Mouse (Mus musculus): ENCODE measurements around the gene Retreg1. TPM values are rescaled to one million over a fixed set of nuclear protein-coding genes. Genes with fewer than 3 reads are reported as not detected.

Gene Retreg1
- total and polyA plus RNA-seq, 3 experiments, result 17.5 to 28.7 (median 19.0) TPM

GRCm38 (mm10) chr15:26021721-26022120 is 178.7 kb downstream of the Retreg1 start:
- Histone ChIP-seq H3K79me2 (replicated peaks; ENCODE audit: control insufficient read depth, extremely low read depth, insufficient read depth, poor library complexity, severe bottlenecking) (no peaks in the 10 kb centered on the region), H3K4me1 (ENCODE audit: control insufficient read depth in 1 of 2, insufficient read depth in 2 of 2) (peaks cover 0 to 9% of the 10 kb centered on the region in 2 experiments; a peak in 2 of 4 replicates), H3K27ac (ENCODE audit: insufficient read depth, low read depth) (no peak overlapping the region), H3K4me3 (replicated peaks in 1 of 3; ENCODE audit: low read depth in 2 of 3, low read length in 2 of 3, poor library complexity in 1 of 3) (no peak overlapping the region), H3K4me2 (ENCODE audit: insufficient read depth, low read depth, poor library complexity, severe bottlenecking) (no peak overlapping the region), H3K9ac (ENCODE audit: insufficient read depth, low read depth) (no peak overlapping the region), H3K36me3 (replicated peaks in 1 of 2; ENCODE audit: control insufficient read depth in 1 of 2, insufficient read depth in 1 of 2, low read length in 1 of 2) (no peaks in the 10 kb centered on the region), H3K27me3 (replicated peaks) (no peaks in the 10 kb centered on the region), H3K9me3 (replicated peaks; ENCODE audit: low read length) (no peaks in the 10 kb centered on the region)
- TF ChIP-seq ETS1 (conservative IDR thresholded peaks at IDR 0.05; ENCODE audit: low read depth, low read length) (no peak), RAD21 (IDR thresholded peaks at IDR 0.05; ENCODE audit: low read depth, low read length) (no peak), EP300 (IDR thresholded peaks at IDR 0.05; ENCODE audit: low read length) (no peak), GABPA (IDR thresholded peaks at IDR 0.05; ENCODE audit: insufficient replicate concordance, low read depth, low read length) (no peak), CHD2 (IDR thresholded peaks at IDR 0.05; ENCODE audit: low read length) (no peak), E2F4 (IDR thresholded peaks at IDR 0.05; ENCODE audit: insufficient replicate concordance, low read depth, low read length) (no peak)
- in situ Hi-C loops (cut with MboI; ENCODE audit: low pct_ligation_motif_present, low pct_unique_long_range_greater_than_20kb, low sequenced_read_pairs), result no loop called here
- no peak for DNase-seq (ENCODE audit: extremely low read depth)
- dilution Hi-C loops (cut with MboI; ENCODE audit: extremely low pct_ligation_motif_present, extremely low pct_unique_long_range_greater_than_20kb, low sequenced_read_pairs), result no loop called here

DNA sequence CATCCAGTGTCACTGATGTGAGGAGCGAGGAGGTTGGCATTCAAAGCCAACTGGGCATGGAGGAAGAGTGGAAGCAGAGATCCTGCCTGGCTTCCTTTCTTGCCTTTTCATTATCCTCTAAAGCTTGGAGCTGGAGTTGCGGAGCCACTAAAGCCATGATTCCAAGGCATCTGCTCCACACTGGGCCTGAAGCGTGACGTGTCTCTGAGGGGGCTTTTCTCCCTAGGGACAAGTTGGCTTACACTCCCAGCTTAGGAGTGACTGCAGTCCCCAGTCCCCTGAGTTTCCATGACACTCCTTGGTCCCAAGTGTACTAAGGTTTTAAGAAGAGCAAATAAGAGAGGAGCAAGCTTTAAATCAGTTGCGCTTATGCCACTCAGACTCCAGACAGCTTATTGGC is 179.7 kb downstream of the Retreg1 start:
- H3K9me3 ChIP-seq (replicated peaks; ENCODE audit: low read length), result no peaks in the 10 kb centered on the region
- no peaks in the 10 kb centered on the region for H3K27me3 ChIP-seq (replicated peaks)
- TF ChIP-seq TCF12 (IDR thresholded peaks at IDR 0.05; ENCODE audit: low read depth, low read length), result no peak
- no peak for TF ChIP-seq POLR2AphosphoS2 (IDR thresholded peaks at IDR 0.05; ENCODE audit: low read depth, low read length)
- no peak for TF ChIP-seq JUND (conservative IDR thresholded peaks at IDR 0.05; ENCODE audit: low read depth, low read length)
- TF ChIP-seq ZNF384 (IDR thresholded peaks at IDR 0.05; ENCODE audit: low read depth, low read length), result no peak
- no peak for TF ChIP-seq MYC (IDR thresholded peaks at IDR 0.05; ENCODE audit: low read depth, low read length)
- TF ChIP-seq NRF1 (IDR thresholded peaks at IDR 0.05; ENCODE audit: low read depth, low read length), result no peak
- no peak for TF ChIP-seq SIN3A (IDR thresholded peaks at IDR 0.05; ENCODE audit: low read length)
- TF ChIP-seq MAFK (IDR thresholded peaks at IDR 0.05; ENCODE audit: insufficient replicate concordance, low read length), result no peak
- TF ChIP-seq CHD1 (IDR thresholded peaks at IDR 0.05; ENCODE audit: low read depth, low read length), result no peak
- no peak for TF ChIP-seq MAX (IDR thresholded peaks at IDR 0.05; ENCODE audit: low read length)
- TF ChIP-seq TBP (conservative IDR thresholded peaks at IDR 0.05; ENCODE audit: low read depth, low read length), result no peak
- TF ChIP-seq ZKSCAN1 (IDR thresholded peaks at IDR 0.05; ENCODE audit: borderline replicate concordance, low read depth, low read length), result no peak
- no peak for TF ChIP-seq IRF4 (IDR thresholded peaks at IDR 0.05; ENCODE audit: low read depth, low read length)
- no peak for TF ChIP-seq MAZ (IDR thresholded peaks at IDR 0.05; ENCODE audit: low read depth, low read length)
- TF ChIP-seq MEF2A (IDR thresholded peaks at IDR 0.05; ENCODE audit: borderline replicate concordance, low read depth, low read length), result no peak
- no peak for TF ChIP-seq UBTF (IDR thresholded peaks at IDR 0.05; ENCODE audit: low read depth, low read length)
- in situ Hi-C loops (cut with MboI; ENCODE audit: low pct_ligation_motif_present, low pct_unique_long_range_greater_than_20kb, low sequenced_read_pairs), result no loop called here
- no peak overlapping the region for H3K27ac ChIP-seq (ENCODE audit: insufficient read depth, low read depth)
- dilution Hi-C loops (cut with MboI; ENCODE audit: extremely low pct_ligation_motif_present, extremely low pct_unique_long_range_greater_than_20kb, low sequenced_read_pairs), result no loop called here
- H3K4me3 ChIP-seq (replicated peaks in 1 of 3; ENCODE audit: low read depth in 2 of 3, low read length in 2 of 3, poor library complexity in 1 of 3), result no peak overlapping the region
- 0 out of 4 replicates have a peak, but pooled peaks cover 0 to 3% of the 10 kb centered on the region in 2 experiments for H3K4me1 ChIP-seq (ENCODE audit: control insufficient read depth in 1 of 2, insufficient read depth in 2 of 2)
- no peaks in the 10 kb centered on the region for H3K36me3 ChIP-seq (replicated peaks in 1 of 2; ENCODE audit: control insufficient read depth in 1 of 2, insufficient read depth in 1 of 2, low read length in 1 of 2)
- H3K9ac ChIP-seq (ENCODE audit: insufficient read depth, low read depth), result no peak overlapping the region
- no peak overlapping the region for H3K4me2 ChIP-seq (ENCODE audit: insufficient read depth, low read depth, poor library complexity, severe bottlenecking)
- H3K79me2 ChIP-seq (replicated peaks; ENCODE audit: control insufficient read depth, extremely low read depth, insufficient read depth, poor library complexity, severe bottlenecking), result no peaks in the 10 kb centered on the region
- no peak for DNase-seq (ENCODE audit: extremely low read depth)

Other genes starting within 250 kb of the Retreg1 start
- gene Myo10, start 220.7 kb upstream of the Retreg1 start, total RNA-seq (2012; rRNA removed), result 5.8 and 6.4 TPM in 2 replicates
- gene Myo10, start 220.7 kb upstream of the Retreg1 start, total RNA-seq (2014; rRNA removed), result 8.6 and 9.6 TPM in 2 replicates
- gene Myo10, start 220.7 kb upstream of the Retreg1 start, polyA plus RNA-seq (2012; ENCODE audit: insufficient read length, low read depth), result 13.3 and 13.6 TPM in 2 replicates
- 63.7 and 65.6 TPM in 2 replicates for gene Zfp622, start 141.2 kb downstream of the Retreg1 start, total RNA-seq (2012; rRNA removed)
- 84.3 and 85.9 TPM in 2 replicates for gene Zfp622, start 141.2 kb downstream of the Retreg1 start, total RNA-seq (2014; rRNA removed)
- 146 and 156 TPM in 2 replicates for gene Zfp622, start 141.2 kb downstream of the Retreg1 start, polyA plus RNA-seq (2012; ENCODE audit: insufficient read length, low read depth)